Mouse (Mus musculus) E14TG2a.4 (cell line): ENCODE measurements around the gene Aff1.

ENCODE experiments used
- CTCF ChIP-seq: conservative IDR thresholded peaks from 2 replicates; pipeline ENCODE4 v1.5.1; 2014; ENCODE audit warnings: low read length
- NANOG ChIP-seq: IDR thresholded peaks from 2 replicates; pipeline ENCODE4 v1.6.1; 2014; ENCODE audit warnings: borderline replicate concordance, low read length, mixed read lengths

GRCm38 (mm10) chr5:103697875-103698491 lies 5.8 kb downstream of the Aff1 start:
- TF ChIP-seq CTCF, result no peak
- no peak for TF ChIP-seq NANOG
